Mouse (Mus musculus): Measurements from ENCODE around the gene Kif16b. TPM values are rescaled to one million over a fixed set of nuclear protein-coding genes. Genes with fewer than 3 reads are reported as not detected.
A peak's percentile ranks its signal among the peaks of the same experiment; 100 is the strongest.

Kif16b gene
- 3.5 and 3.6 TPM in 2 replicates for polyA plus RNA-seq (2015; fragmentation: Nextera tagmentation; extraction: Ambion mirVana)

DNA sequence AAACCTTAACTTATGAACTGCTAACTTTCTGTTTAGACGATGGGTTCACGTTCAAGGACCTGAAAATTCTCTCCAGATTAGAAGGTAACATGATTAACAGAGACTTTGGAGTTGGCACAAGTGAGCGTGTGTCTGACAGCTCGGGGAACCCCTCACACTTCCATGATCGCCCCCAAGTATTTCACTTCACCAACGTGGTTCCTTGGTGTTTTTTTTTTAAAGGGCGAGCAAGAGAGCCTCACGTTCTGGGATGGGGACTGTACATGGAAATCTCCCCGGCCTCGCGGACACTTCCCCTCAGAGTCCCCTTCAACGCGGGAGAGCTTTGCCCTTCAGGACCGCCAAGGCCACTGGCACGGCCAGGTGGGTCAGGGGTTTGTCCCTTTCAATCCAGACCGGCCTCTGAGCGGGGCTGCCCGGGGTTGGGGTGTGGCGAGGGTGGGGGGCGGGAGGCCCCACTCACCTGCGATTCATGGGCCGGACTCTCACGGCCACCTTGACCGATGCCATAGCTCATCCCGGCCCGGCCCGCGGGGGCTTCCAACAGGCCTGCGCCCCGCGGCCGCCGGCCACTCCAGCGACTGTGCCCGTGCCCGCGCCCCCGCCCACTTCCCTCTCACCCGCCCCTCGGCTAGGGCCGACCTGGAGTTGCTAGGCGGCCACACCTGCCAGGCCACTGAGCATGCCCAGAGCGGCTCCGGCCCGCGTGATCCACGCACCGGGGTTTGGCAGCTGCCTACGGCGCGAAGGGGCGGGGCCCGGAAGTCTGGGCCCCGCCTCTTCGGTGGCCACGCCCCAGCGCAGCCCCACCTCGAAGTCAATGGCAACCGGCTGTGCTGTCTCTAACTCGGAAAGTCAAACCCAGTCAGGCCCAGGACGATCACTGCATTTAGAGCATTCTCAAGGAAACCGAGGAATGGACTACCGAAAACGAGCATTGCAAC lies at the start of gene Kif16b:
TSS of gene Kif16b (minus strand) at position 670 of the 944 bp plus-strand sequence.
- ATAC-seq (replicated peaks) = peak; percentile 94
- H3K27me3 ChIP-seq (replicated peaks) = no peaks in the 10 kb centered on the region
- peak within 1 kb of the TSS; percentile 78 for H3K9ac ChIP-seq
- 1% methylated on average over 64 of the region's 64 CpGs for WGBS
- no peaks in the 10 kb centered on the region for H3K9me3 ChIP-seq
- H3K36me3 ChIP-seq (replicated peaks) = no peaks in the 10 kb centered on the region
- H3K4me1 ChIP-seq = peaks cover 18% of the 10 kb centered on the region
- H3K4me2 ChIP-seq = peak within 1 kb of the TSS; percentile 88
- peak within 1 kb of the TSS; percentile 76 for H3K27ac ChIP-seq
- H3K4me3 ChIP-seq = peak within 1 kb of the TSS; percentile 79

DNA sequence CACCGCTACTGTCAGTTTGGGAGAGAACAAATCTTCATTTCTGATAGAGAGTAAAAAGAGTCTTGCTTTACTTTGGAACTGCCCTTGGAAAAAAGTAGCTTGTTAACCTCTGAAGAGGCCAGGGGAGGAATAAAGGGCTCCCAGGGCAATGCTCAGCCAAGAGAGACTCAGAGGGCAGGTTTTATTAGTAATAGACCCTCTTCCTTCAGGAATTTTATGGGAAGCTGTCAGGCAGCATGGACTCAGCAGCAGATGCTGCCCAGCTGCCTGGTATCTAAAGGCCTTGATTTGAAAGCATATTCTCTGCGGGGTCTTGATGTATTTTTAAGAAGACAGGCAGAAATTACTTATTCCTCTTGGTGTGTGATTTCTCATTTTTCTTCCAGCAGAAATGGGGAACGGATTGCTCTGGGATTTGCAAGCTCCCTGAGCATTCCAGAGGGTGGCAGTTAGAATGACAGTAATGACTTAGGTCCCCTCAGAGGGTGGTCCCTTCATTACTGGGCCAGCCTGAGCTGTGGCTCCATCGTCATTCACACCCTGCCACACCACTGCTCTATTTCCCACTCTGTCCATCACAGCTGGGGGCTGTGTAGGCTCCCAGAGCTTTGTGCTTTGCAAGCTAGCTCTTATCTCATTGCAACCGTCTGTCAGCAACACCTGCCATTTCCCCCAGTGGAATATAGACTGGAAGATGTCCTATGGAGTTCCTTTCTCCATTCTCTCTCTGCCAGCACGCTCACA lies 39.7 kb upstream of the Kif16b start:
- Histone ChIP-seq H3K36me3 (replicated peaks) (no peaks in the 10 kb centered on the region), H3K9ac (no peak overlapping the region), H3K27ac (no peak overlapping the region), H3K9me3 (no peaks in the 10 kb centered on the region), H3K4me2 (no peak overlapping the region), H3K27me3 (replicated peaks) (no peaks in the 10 kb centered on the region), H3K4me1 (no peaks in the 10 kb centered on the region), H3K4me3 (no peak overlapping the region)
- ATAC-seq (replicated peaks) = peak; percentile 50; the same call in 1 of the 2 replicates
- WGBS = 54% methylated on average over 6 of the region's 6 CpGs

DNA sequence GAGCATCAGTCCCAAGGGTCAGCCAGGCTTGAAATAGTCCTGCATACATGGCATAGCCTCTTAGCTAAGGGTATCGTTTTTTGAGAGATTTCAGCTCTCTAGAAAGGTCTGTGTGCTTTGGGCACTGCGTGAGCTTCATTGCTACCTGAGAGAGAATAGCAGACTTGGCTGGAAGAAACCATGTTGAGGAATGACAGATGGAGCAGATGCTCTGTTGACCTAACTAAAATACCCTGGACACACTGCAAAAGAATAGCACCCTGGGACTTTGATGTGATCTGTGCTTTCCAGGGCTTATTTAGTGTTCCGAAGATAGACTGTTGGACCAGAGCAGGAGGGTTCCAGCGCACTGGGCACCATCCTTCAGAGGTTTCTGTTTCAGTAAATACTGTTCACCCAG lies 29.1 kb upstream of the Kif16b start:
- H3K4me3 ChIP-seq = no peak overlapping the region
- no peaks in the 10 kb centered on the region for H3K9me3 ChIP-seq
- H3K4me1 ChIP-seq = no peaks in the 10 kb centered on the region
- H3K27ac ChIP-seq = no peak overlapping the region
- no peak overlapping the region for H3K9ac ChIP-seq
- no peak for ATAC-seq (replicated peaks)
- WGBS = 78% methylated on average over 4 of the region's 4 CpGs
- H3K27me3 ChIP-seq (replicated peaks) = no peaks in the 10 kb centered on the region
- H3K36me3 ChIP-seq (replicated peaks) = no peaks in the 10 kb centered on the region
- no peak overlapping the region for H3K4me2 ChIP-seq

DNA sequence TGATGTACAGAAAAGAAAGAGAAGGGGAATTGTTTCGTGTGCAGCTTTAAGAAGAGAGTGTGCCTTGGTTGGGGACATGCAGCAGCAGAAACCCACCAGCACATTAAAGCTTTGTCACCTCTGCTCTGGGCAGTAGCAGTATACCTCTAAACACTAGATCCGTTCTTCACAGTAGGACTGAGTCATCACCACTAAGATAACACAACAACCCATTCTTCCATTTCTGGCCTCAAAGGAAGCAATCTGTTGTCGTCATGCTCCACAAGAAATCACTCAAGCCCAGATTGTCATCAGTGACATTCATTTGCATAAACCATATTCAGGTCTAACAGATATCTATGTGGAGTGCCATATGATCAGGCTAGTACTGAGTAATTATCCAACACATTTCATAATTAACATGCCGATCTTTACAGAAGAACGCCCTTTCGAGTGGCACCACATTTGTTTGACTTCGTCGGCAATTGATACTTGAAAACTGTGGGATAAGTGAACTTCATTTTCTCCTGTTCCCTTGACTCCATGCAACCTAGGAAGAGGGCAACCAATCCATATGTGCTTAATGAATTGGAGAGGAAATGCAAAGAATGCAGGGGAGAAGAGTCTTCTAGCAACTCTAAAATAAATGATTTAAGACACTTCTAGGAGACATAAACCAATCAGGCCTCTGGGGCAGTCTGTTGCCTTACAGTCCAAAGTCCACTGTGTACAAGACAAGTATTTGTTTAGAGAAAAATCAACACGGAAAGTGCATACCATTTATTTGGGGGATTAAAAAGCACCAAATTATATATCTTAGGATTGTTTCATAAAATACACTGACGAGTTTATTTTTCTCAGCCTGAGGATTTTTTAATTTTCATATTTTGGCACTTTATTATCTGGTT lies 28.1 kb upstream of the Kif16b start:
- H3K9ac ChIP-seq = no peak overlapping the region
- no peak overlapping the region for H3K27ac ChIP-seq
- H3K36me3 ChIP-seq (replicated peaks) = no peaks in the 10 kb centered on the region
- no peaks in the 10 kb centered on the region for H3K9me3 ChIP-seq
- no peaks in the 10 kb centered on the region for H3K27me3 ChIP-seq (replicated peaks)
- no peak overlapping the region for H3K4me3 ChIP-seq
- H3K4me2 ChIP-seq = no peak overlapping the region
- WGBS = 78% methylated on average over 10 of the region's 10 CpGs
- H3K4me1 ChIP-seq = no peaks in the 10 kb centered on the region
- no peak for ATAC-seq (replicated peaks)

DNA sequence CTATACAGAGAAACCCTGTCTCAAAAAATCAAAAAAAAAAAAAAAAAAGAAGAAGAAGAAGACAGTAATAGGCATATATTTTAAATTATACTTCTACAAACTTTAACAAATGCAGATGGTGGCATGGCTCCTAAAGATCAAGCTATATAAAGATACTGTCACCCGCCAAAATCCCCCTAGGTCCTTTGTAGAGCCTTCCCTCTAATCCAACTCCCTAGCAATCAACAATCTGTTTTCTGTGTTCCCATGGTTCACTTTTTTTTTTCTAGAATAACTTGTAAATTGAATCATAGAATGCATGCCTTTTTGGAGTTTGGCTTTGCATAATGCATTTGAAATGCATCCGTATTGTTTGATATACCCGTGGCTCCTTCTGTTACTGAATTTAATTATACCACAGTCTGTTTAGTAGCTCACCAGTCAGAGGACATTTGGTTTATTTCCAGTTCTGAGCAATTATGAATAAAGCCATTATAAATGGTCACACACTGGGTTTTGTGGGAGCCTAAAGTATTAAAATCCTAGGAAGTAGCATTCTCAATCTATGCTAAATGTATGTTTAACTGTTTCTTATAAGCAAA lies 9.6 kb upstream of the Kif16b start:
- H3K27ac ChIP-seq = no peak overlapping the region
- no peak overlapping the region for H3K9ac ChIP-seq
- H3K4me1 ChIP-seq = no peaks in the 10 kb centered on the region
- ATAC-seq (replicated peaks) = no peak
- no peaks in the 10 kb centered on the region for H3K36me3 ChIP-seq (replicated peaks)
- H3K27me3 ChIP-seq (replicated peaks) = no peaks in the 10 kb centered on the region
- no peak overlapping the region for H3K4me2 ChIP-seq
- H3K9me3 ChIP-seq = no peaks in the 10 kb centered on the region
- 41% methylated on average over 3 of the region's 3 CpGs for WGBS
- no peak overlapping the region for H3K4me3 ChIP-seq

DNA sequence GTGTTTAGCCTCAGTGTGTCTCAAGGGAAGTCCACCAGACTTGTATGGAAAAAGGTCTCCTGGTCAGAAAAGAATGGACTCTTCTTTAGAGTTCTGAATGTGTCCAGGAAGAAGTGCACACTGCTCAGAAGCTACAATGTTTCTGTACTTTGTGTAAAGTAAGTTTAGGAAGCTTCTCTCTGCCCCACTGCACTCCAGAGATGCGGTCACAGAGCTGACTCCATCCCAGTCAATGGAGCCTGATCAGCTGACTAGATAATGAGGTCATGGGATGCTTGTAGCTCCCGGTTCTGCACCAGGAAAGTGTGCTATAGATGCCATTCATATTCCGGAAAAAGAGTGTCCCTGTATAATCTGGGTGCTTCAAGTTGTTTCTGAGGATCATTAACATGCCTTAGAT lies 7.9 kb upstream of the Kif16b start:
- Histone ChIP-seq H3K9me3 (no peaks in the 10 kb centered on the region), H3K4me2 (no peak overlapping the region), H3K27ac (no peak overlapping the region), H3K4me1 (no peaks in the 10 kb centered on the region), H3K36me3 (replicated peaks) (no peaks in the 10 kb centered on the region), H3K4me3 (no peak overlapping the region), H3K27me3 (replicated peaks) (no peaks in the 10 kb centered on the region), H3K9ac (no peak overlapping the region)
- WGBS = 76% methylated on average over 3 of the region's 3 CpGs
- no peak for ATAC-seq (replicated peaks)

DNA sequence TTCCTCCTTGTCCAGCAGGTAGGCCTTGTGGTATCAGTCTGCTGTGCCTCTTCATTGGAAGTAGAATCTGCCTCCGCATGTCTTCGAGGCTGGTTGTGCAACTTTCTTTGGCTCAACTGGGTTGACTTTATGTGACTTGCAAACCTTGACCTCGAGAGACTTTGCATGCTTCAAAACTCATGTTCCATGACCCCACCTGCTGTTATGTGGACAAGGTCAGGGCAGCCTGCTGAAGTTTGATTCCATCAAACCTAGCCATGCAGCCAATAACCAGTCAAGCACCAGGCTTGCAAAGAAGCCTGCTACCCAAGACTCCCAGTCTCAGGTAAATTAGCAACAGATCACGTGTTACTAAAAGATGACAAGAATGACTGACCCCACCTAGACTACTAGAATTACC lies 5.7 kb upstream of the Kif16b start:
- ATAC-seq (replicated peaks) = no peak
- Histone ChIP-seq H3K9me3 (no peaks in the 10 kb centered on the region), H3K27ac (no peak overlapping the region), H3K36me3 (replicated peaks) (no peaks in the 10 kb centered on the region), H3K4me2 (no peak overlapping the region), H3K27me3 (replicated peaks) (no peaks in the 10 kb centered on the region), H3K9ac (no peak overlapping the region), H3K4me1 (peaks cover 10% of the 10 kb centered on the region), H3K4me3 (no peak overlapping the region)
- WGBS = 91% methylated on average over 4 of the region's 4 CpGs

DNA sequence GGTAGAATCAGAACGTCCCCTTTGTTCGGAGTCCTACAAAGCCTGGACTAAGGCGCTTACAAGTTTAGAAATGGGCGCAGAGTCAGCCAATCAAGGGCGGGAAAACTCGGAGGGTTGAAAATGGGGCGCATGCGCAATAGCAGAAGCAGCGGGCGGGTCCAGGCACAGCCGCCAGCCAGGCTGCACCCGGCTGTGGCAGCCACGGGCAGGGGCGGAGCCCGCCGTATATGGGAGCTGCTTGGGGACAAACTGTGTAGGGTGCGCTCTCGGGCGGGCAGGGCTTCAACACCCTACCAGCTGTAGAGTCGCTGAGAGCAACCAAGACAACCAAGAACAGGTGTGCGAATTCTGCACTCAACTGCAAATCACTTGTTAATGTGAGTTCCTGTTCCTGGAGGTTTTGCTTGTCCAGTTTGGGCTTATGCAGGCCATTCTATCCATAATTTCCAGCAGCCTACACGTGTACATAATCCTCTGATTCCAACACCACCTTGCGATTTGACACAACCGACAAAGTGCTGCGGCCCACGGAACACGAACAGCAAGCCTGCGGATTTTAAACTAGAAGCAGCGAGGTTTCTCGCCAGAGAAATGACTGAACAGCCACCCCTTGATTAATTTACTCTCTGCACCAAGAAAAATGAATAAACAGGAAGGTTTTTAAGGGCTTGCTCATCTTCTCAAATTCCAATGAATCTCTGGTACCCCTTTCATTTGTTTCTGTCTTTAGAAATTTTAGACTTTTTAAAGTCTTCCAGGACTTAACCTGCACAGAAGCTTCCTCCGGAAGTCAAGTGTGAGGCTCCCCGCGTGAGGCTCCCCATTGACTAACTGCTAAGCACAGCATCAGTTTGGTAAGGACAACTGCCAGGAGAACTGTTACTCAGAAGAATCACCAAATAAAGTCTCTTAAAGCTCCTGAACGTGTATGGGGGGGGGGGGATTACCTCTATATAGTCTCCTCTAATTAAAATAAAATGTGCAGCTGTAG lies 1.9 kb upstream of the Kif16b start:
- Histone ChIP-seq H3K4me3 (peak overlapping the region; percentile 51), H3K9me3 (no peaks in the 10 kb centered on the region), H3K9ac (peak overlapping the region; percentile 42), H3K27ac (peak overlapping the region; percentile 69), H3K4me1 (peaks cover 18% of the 10 kb centered on the region), H3K27me3 (replicated peaks) (no peaks in the 10 kb centered on the region), H3K36me3 (replicated peaks) (no peaks in the 10 kb centered on the region), H3K4me2 (peak overlapping the region; percentile 64)
- peak; percentile 96 for ATAC-seq (replicated peaks)
- whole genome bisulfite sequencing = 8% methylated on average over 34 of the region's 34 CpGs

DNA sequence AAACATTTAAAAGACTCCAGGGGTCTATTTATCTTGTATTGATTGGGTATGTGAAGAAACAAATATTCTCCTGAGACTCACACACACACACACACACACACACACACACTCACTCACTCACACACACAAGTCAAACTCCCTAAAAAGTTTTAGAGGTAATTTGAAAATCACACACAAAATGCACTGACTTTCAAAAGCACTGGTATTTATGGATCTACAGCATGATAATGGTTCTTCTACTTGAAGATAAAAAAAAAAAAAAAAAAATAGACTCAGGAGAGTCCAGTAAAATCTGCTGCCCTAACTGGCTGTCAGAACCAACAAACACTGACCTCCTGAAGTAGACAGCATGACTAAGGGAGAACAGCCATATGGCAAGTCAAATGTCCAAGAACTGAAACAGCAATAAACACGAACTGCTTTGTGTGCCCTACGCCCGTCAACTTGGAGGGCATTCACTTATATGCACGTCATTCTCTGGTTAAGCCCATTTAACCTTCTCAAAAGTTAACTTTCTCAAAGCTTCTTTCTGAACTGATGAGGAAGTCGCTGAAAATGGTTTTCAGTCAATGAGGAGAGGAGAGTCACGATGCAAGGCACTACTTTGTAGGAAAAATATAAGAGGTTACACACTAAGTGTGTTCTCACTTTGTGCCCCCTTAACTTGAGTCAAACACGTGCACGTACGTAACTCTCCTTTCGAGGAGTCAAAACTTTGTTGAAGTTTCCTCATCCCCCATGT lies 1.0 kb downstream of the Kif16b start:
- WGBS = 57% methylated on average over 10 of the region's 10 CpGs
- no peak for ATAC-seq (replicated peaks)

DNA sequence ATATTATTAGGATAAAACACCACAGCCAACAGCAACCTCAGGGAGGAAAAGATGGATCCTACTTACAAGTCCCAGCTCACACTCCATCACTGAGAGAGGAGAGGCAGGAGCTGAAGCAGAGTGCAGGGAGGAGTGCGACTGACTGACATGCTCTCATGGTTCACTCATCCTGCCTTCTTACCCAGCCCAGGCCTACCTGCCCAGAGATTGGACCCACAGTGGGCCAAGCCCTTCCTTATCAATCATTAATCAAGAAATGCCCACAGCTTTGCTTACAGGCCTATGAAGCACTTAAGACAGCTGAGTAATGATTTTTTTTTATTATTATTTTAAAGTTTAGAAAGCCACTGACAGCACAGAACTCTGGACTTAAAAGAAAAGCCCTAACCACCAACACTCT lies 7.6 kb downstream of the Kif16b start:
- WGBS = 73% methylated on average over 1 of the region's 1 CpGs
- ATAC-seq (replicated peaks) = no peak
- H3K4me3 ChIP-seq = no peak overlapping the region
- no peaks in the 10 kb centered on the region for H3K27me3 ChIP-seq (replicated peaks)
- H3K36me3 ChIP-seq (replicated peaks) = no peaks in the 10 kb centered on the region
- H3K9ac ChIP-seq = no peak overlapping the region
- no peaks in the 10 kb centered on the region for H3K4me1 ChIP-seq
- no peak overlapping the region for H3K27ac ChIP-seq
- H3K9me3 ChIP-seq = no peaks in the 10 kb centered on the region
- H3K4me2 ChIP-seq = no peak overlapping the region

More for the DNA sequence above, 1.0 kb downstream of the Kif16b start:
- no peaks in the 10 kb centered on the region for H3K27me3 ChIP-seq (replicated peaks)
- H3K9ac ChIP-seq = peak overlapping the region; percentile 78; the same call in 1 of the 2 replicates
- peaks cover 18% of the 10 kb centered on the region for H3K4me1 ChIP-seq
- H3K9me3 ChIP-seq = no peaks in the 10 kb centered on the region
- peak overlapping the region; percentile 79 for H3K4me3 ChIP-seq
- peak overlapping the region; percentile 88 for H3K4me2 ChIP-seq
- no peaks in the 10 kb centered on the region for H3K36me3 ChIP-seq (replicated peaks)
- H3K27ac ChIP-seq = no peak overlapping the region
